Mouse (Mus musculus) cerebellum, adult (tissue): ENCODE measurements around the gene Marveld3.
A peak's percentile ranks its signal among the peaks of the same experiment; 100 is the strongest.

ENCODE experiments used
- ATAC-seq: cut with Nextera tagmentation; 2 replicates; pipeline ENCODE4 v1.9.2; 2017; ENCODE audit warnings: mild to moderate bottlenecking, moderate library complexity, mixed read lengths; ENCODE audit not compliant: insufficient number of reproducible peaks, low FRiP score, low TSS enrichment

Gene Marveld3

GRCm38 (mm10) chr8:109968837-109969236 is 6.8 kb upstream of the Marveld3 start:
- no peak for ATAC-seq

GRCm38 (mm10) chr8:109964106-109964505 is 2.1 kb upstream of the Marveld3 start:
- ATAC-seq = no peak

GRCm38 (mm10) chr8:109963421-109963820 is 1.4 kb upstream of the Marveld3 start:
- ATAC-seq = no peak

GRCm38 (mm10) chr8:109962896-109963295 is 893 bp upstream of the Marveld3 start:
- ATAC-seq = no peak

- ATAC-seq = no peak
Measured at GRCm38 (mm10) chr8:109959112-109959511, 2.9 kb downstream of the Marveld3 start.

GRCm38 (mm10) chr8:109958036-109958655 is 3.9 kb downstream of the Marveld3 start:
- no peak for ATAC-seq

- ATAC-seq = no peak
Measured at GRCm38 (mm10) chr8:109957167-109958028, 4.6 kb downstream of the Marveld3 start.

- ATAC-seq = no peak
Measured at GRCm38 (mm10) chr8:109954486-109954948, 7.5 kb downstream of the Marveld3 start.

GRCm38 (mm10) chr8:109952171-109952570 is 9.8 kb downstream of the Marveld3 start:
- no peak for ATAC-seq

GRCm38 (mm10) chr8:109948285-109948564 is 13.8 kb downstream of the Marveld3 start:
- ATAC-seq = peak; percentile 49; the same call in 1 of the 2 replicates

- peak; percentile 37; the same call in 1 of the 2 replicates for ATAC-seq
Measured at GRCm38 (mm10) chr8:109947447-109948284, 14.3 kb downstream of the Marveld3 start.

- no peak for ATAC-seq
Measured at GRCm38 (mm10) chr8:109946272-109946671, 15.7 kb downstream of the Marveld3 start.

- no peak for ATAC-seq
Measured at GRCm38 (mm10) chr8:109945694-109946093, 16.3 kb downstream of the Marveld3 start.

GRCm38 (mm10) chr8:109945153-109945632 is 16.8 kb downstream of the Marveld3 start:
- ATAC-seq = no peak

- ATAC-seq = no peak
Measured at GRCm38 (mm10) chr8:109941606-109942360, 20.2 kb downstream of the Marveld3 start.

GRCm38 (mm10) chr8:109920406-109921390 is 41.3 kb downstream of the Marveld3 start:
- no peak for ATAC-seq

- no peak; the same call in 1 of the 2 replicates for ATAC-seq
Measured at GRCm38 (mm10) chr8:109917277-109917676, 44.7 kb downstream of the Marveld3 start.

- no peak for ATAC-seq
Measured at GRCm38 (mm10) chr8:109907376-109907775, 54.6 kb downstream of the Marveld3 start.

GRCm38 (mm10) chr8:109906907-109907306 is 55.1 kb downstream of the Marveld3 start:
- ATAC-seq = no peak
